Mouse (Mus musculus) Patski (cell line): ENCODE measurements around the gene Fbln5. TPM values are rescaled to one million over a fixed set of nuclear protein-coding genes. Genes with fewer than 3 reads are reported as not detected.

Experiments used
- ATAC-seq: fragments of 100-300 bp; one replicate; pipeline ENCODE4 v1.8.0; 2021
- CTCF ChIA-PET: fragments of 350-600 bp; sonication (Branson Sonifier 250); formaldehyde crosslinking; loops from one replicate; lab custom pipeline; 2022; ENCODE audit warnings: inconsistent platforms; lab: Charles Lee
- POLR2A ChIA-PET: fragments of 350-600 bp; sonication (Branson Sonifier 250); formaldehyde crosslinking; loops from one replicate; lab custom pipeline; 2022; ENCODE audit warnings: antibody characterized with exemption, inconsistent platforms; lab: Charles Lee
- DNase-seq: peaks from one replicate; pipeline ENCODE4 v3.0.0-alpha.2; 2011; ENCODE audit warnings: low read depth, low spot score
- H3K27me3 ChIP-seq: fragments of 371-371 bp; one replicate; pipeline ENCODE4 v1.5.1; 2021
- CTCF ChIP-seq: fragments of 100-300 bp; IDR thresholded peaks from one replicate; pipeline ENCODE4 v1.5.1; 2021
- in situ Hi-C: fragments of 300-500 bp; cut with MboI; formaldehyde crosslinking; loops from 3 replicates; pipeline ENCODE4 v1.11.1; 2018; ENCODE audit warnings: low pct_unique_long_range_greater_than_20kb, mixed read lengths
- polyA plus RNA-seq: library from polyadenylated mRNA; unstranded; gene quantifications from one replicate; pipeline ENCODE4 v1.2.3, GENCODE M21; 2021

Fbln5 gene
- 2.3 TPM for polyA plus RNA-seq

DNA sequence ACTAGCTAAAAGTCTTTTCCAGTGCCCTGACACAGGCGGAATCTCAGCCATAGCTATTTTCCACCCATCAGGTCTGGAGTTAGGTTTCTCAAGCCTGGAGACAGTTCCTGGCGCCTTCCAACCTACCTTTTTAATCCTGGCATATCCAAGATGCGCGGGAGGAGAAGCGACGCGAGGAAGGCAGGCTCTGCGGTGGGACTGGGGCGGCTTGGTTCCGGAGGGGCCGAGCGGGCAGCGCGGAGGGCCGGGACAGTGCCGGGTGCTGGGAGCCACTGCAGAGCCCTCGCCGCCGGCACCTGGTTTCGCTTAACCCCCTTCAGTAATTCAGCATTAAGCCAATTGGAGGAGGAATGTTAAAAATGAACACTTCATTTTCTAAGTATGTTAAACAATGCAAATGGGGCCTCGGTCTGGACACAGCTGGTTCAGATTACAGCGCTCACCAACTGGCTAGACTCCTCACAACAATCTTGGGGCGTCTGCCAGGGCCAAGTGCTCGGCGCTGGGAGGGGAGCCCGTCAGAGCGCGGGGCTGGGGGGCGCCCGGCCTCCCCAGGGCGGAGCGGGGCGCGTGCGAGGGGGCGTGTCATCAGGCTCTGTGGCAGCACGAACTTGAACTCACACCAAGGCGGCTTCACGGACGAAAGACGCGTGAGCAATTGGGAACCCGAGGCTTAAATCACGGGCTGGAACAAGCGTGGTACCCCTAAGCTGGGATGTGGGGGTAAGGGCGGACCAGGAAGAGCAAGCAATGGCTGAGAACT is at the start of gene Fbln5:
Gene Fbln5 (minus strand): TSS at position 448 of the 763 bp plus-strand sequence.
- ATAC-seq (peak; percentile 70), DNase-seq (no peak)
- POLR2A ChIA-PET = no interaction called here
- TF ChIP-seq CTCF = no peak
- no peaks in the 10 kb centered on the region for H3K27me3 ChIP-seq
- in situ Hi-C loops = no loop called here
- CTCF ChIA-PET = interaction anchor here (1.5 kb wide), 1 partner anchor 8 kb away, joined by 3 read pairs; no protein-coding TSS in a partner anchor

DNA sequence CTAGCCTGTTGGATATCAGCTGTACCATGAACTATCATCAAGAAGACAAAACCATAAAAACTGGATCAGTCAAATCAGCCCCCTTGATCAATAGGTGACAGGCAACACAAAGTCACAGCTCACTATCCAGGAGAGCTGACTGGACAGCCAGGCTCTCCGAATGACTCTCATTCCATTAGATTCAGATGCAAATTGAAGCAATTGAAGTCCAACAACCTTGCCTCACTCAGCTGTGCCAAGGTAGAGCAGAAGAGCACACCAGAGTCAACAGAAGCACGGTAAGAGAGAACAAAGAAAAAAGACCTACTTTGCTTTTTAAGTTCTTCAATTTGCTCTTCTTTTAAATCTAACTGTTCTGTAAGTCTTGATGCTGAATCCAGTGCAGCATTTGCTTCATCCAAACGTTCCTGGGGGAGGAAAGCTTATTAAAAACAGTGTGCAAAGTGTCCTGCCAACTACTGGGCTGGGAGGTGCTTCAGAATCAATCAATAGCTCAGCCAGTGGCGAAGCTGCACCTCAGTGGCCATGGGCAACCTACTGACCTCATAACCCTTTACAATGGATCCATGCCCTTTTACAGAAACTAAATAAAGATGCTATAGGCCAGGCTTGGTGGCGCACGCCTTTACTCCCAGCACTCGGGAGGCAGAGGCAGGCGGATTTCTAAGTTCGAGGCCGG is 43.6 kb upstream of the Fbln5 start:
- ChIA-PET POLR2A (no interaction called here), CTCF (no interaction called here)
- TF ChIP-seq CTCF = no peak
- ATAC-seq = no peak
- no peak for DNase-seq
- no peaks in the 10 kb centered on the region for H3K27me3 ChIP-seq
- in situ Hi-C loops = no loop called here

- in situ Hi-C loops = no loop called here
- POLR2A ChIA-PET = no interaction called here
- TF ChIP-seq CTCF = no peak
- CTCF ChIA-PET = no interaction called here
- ATAC-seq = no peak
- no peak for DNase-seq
- H3K27me3 ChIP-seq = no peaks in the 10 kb centered on the region
These were observed 41.4 kb upstream of the Fbln5 start for GRCm38 (mm10) chr12:101860256-101860655.

GRCm38 (mm10) chr12:101858011-101858410 is 39.2 kb upstream of the Fbln5 start:
- CTCF ChIA-PET = interaction anchor here (2.1 kb wide), 1 partner anchor 46 kb away, joined by 4 read pairs; no protein-coding TSS in a partner anchor

GRCm38 (mm10) chr12:101854336-101854735 is 35.5 kb upstream of the Fbln5 start:
- H3K27me3 ChIP-seq = no peaks in the 10 kb centered on the region
- CTCF ChIA-PET = no interaction called here
- ATAC-seq = no peak
- no peak for TF ChIP-seq CTCF
- POLR2A ChIA-PET = no interaction called here
- in situ Hi-C loops = no loop called here
- DNase-seq = no peak

More at GRCm38 (mm10) chr12:101858011-101858410, 39.2 kb upstream of the Fbln5 start:
- in situ Hi-C loops = no loop called here
- DNase-seq = no peak
- no peak for ATAC-seq
- TF ChIP-seq CTCF = no peak
- no peaks in the 10 kb centered on the region for H3K27me3 ChIP-seq
- POLR2A ChIA-PET = interaction anchor here (0.7 kb wide), 1 partner anchor 118 kb away, joined by 11 read pairs; the partner anchor contains the start of gene Cpsf2

- in situ Hi-C loops = no loop called here
- CTCF ChIA-PET = interaction anchor here (1.2 kb wide), 1 partner anchor 34 kb away, joined by 3 read pairs; no protein-coding TSS in a partner anchor
- DNase-seq = peak; percentile 3
- TF ChIP-seq CTCF = no peak
- POLR2A ChIA-PET = no interaction called here
- peak; percentile 26 for ATAC-seq
- H3K27me3 ChIP-seq = no peaks in the 10 kb centered on the region
These were observed 33.1 kb upstream of the Fbln5 start for GRCm38 (mm10) chr12:101851846-101852564.

- no peaks in the 10 kb centered on the region for H3K27me3 ChIP-seq
- CTCF ChIA-PET = interaction anchor here (1.2 kb wide), 1 partner anchor 35 kb away, joined by 3 read pairs; no protein-coding TSS in a partner anchor
- in situ Hi-C loops = no loop called here
- TF ChIP-seq CTCF = no peak
- POLR2A ChIA-PET = no interaction called here
- ATAC-seq (no peak), DNase-seq (no peak)
These were observed 32.5 kb upstream of the Fbln5 start for GRCm38 (mm10) chr12:101851314-101851713.

GRCm38 (mm10) chr12:101836546-101837274 is 17.9 kb upstream of the Fbln5 start:
- POLR2A ChIA-PET = no interaction called here
- no peaks in the 10 kb centered on the region for H3K27me3 ChIP-seq
- no peak for ATAC-seq
- CTCF ChIA-PET = interaction anchor here (1.3 kb wide), 1 partner anchor 14 kb away, joined by 3 read pairs; no protein-coding TSS in a partner anchor
- DNase-seq = no peak
- in situ Hi-C loops = no loop called here
- TF ChIP-seq CTCF = no peak

DNA sequence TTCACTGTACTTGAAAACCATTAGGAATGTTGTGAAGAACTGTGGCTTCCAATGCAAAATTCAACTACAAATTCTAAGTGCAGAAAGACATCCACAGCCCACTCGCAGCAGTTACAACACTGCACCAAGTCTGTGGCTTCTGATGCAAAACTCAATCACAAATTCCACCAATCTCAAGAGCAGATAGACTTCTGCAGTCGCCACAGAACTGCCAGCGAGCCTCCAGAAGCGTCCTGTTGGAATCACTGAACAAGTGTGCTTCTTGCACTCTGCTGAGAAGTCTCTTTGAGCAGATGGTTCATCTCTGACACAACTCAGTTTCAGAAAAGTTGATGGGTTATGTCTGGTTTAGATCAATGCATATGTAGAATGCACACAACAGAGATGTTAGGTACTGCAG is 15.9 kb upstream of the Fbln5 start:
- in situ Hi-C loops = no loop called here
- no peak for DNase-seq

DNA sequence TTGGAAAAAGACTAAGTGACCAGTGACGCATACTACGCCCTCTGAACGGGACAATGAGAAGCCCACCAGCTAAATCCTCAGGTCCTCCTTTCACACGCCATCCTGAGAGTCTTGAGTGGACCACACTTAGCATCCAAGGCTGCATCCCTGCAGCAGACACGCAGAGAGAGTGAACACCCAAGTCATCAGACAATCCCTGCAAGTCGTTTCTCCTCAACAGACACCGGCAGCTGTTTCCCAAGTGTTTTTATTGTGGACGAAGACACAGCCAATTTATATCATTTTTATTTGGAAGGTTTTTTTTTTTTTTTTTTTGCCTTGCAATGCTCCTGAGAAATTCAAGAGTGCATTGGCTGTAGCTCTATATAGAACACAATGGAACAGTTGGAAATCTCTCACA is 14.9 kb upstream of the Fbln5 start:
- in situ Hi-C loops = no loop called here
- H3K27me3 ChIP-seq = no peaks in the 10 kb centered on the region
- ChIA-PET POLR2A (no interaction called here), CTCF (no interaction called here)
- TF ChIP-seq CTCF = no peak
- ATAC-seq (no peak), DNase-seq (no peak)

More for the DNA sequence above, 15.9 kb upstream of the Fbln5 start:
- CTCF ChIA-PET = no interaction called here
- POLR2A ChIA-PET = no interaction called here
- no peaks in the 10 kb centered on the region for H3K27me3 ChIP-seq
- no peak for TF ChIP-seq CTCF
- ATAC-seq = no peak
